Mouse (Mus musculus) MEL (cell line): ENCODE data around the gene Dlec1.

Experiments used
- ELF1 ChIP-seq: IDR thresholded peaks from 2 replicates; pipeline ENCODE4 v1.6.1; 2014; ENCODE audit warnings: low read depth, mild to moderate bottlenecking, inconsistent platforms, low read length, improper control_type of control experiment, moderate library complexity
- GATA1 ChIP-seq: IDR thresholded peaks from 2 replicates; pipeline ENCODE4 v1.6.1; 2011; ENCODE audit warnings: low read depth, low read length, improper control_type of control experiment
- MAFK ChIP-seq: IDR thresholded peaks from 2 replicates; pipeline ENCODE4 v1.6.1; 2011; ENCODE audit warnings: low read depth, mild to moderate bottlenecking, low read length, improper control_type of control experiment, borderline replicate concordance
- MAZ ChIP-seq: IDR thresholded peaks from 2 replicates; pipeline ENCODE4 v1.6.1; 2012; ENCODE audit warnings: low read depth, mild to moderate bottlenecking, inconsistent platforms, low read length, improper control_type of control experiment
- POLR2A ChIP-seq, 2 experiments: IDR thresholded peaks; 2 replicates each; pipeline ENCODE4 v1.6.1; 2011 to 2012; ENCODE audit warnings: low read length in 2 of 2, mild to moderate bottlenecking in 2 of 2, control low read depth in 1 of 2, improper control_type of control experiment in 1 of 2, low read depth in 1 of 2, moderate library complexity in 1 of 2; ENCODE audit not compliant: control insufficient read depth in 1 of 2, insufficient read depth in 1 of 2, poor library complexity in 1 of 2

DNA sequence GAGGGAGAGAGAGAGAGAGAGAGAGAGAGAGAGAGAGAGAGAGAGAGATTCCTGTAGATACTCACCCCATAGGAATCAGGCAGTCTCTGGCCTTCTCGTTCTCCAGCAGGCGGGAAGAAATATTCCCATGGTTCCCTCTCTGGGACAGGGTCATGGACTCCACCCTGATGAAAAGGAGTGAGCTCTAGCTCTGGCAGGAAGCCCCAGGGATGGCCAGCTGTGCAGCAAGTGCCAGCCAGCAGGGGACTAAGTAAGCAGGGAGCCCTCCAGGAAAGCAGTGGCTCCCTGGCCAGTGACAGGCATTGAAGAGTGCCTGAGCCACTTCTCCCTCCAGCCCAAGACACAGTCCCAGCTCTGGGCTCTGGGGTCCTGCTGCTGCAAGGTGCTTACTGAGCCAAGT lies 49.5 kb downstream of the Dlec1 start:
- TF ChIP-seq POLR2A (IDR thresholded peaks at IDR 0.05; ENCODE audit: control insufficient read depth in 1 of 2, insufficient read depth in 1 of 2, low read depth in 1 of 2, low read length in 2 of 2, poor library complexity in 1 of 2), result no peak
- no peak for TF ChIP-seq MAFK
- no peak for TF ChIP-seq ELF1
- TF ChIP-seq MAZ, result no peak
- no peak for TF ChIP-seq GATA1
